Mouse (Mus musculus) myocyte (in vitro differentiated cells): ENCODE results near the gene Eif5b.

Experiments used
- E2F4 ChIP-seq: IDR thresholded peaks from one replicate; pipeline ENCODE4 v1.6.1; 2011; ENCODE audit warnings: mild to moderate bottlenecking, control low read depth, moderate library complexity; ENCODE audit not compliant: insufficient read depth
- MAX ChIP-seq: IDR thresholded peaks from one replicate; pipeline ENCODE4 v1.6.1; 2011; ENCODE audit warnings: low read depth, mild to moderate bottlenecking, control low read depth
- MYOD1 ChIP-seq, 3 experiments: IDR thresholded peaks; one replicate each; pipeline ENCODE4 v1.6.1; 2011; ENCODE audit warnings: control low read depth in 2 of 3, low read depth in 2 of 3, mild to moderate bottlenecking in 2 of 3, moderate library complexity in 1 of 3; ENCODE audit not compliant: insufficient read length in 2 of 3, control insufficient read depth in 1 of 3
- MYOG ChIP-seq, 3 experiments: IDR thresholded peaks; one replicate each; pipeline ENCODE4 v1.6.1; 2011; ENCODE audit warnings: control low read depth in 2 of 3, low read depth in 2 of 3, mild to moderate bottlenecking in 2 of 3; ENCODE audit not compliant: insufficient read length in 2 of 3, control insufficient read depth in 1 of 3, insufficient read depth in 1 of 3
- POLR2A ChIP-seq: IDR thresholded peaks from one replicate; pipeline ENCODE4 v1.6.1; 2011; ENCODE audit warnings: low read depth, mild to moderate bottlenecking, control low read depth, moderate library complexity; ENCODE audit not compliant: insufficient read length
- POLR2AphosphoS2 ChIP-seq: IDR thresholded peaks from one replicate; pipeline ENCODE4 v1.6.1; 2011; ENCODE audit warnings: low read depth, control low read depth; ENCODE audit not compliant: insufficient read length
- REST ChIP-seq: IDR thresholded peaks from one replicate; pipeline ENCODE4 v1.6.1; 2011; ENCODE audit warnings: mild to moderate bottlenecking, control low read depth, moderate library complexity; ENCODE audit not compliant: insufficient read depth, insufficient read length
- SRF ChIP-seq: IDR thresholded peaks from one replicate; pipeline ENCODE4 v1.6.1; 2011; ENCODE audit warnings: low read depth; ENCODE audit not compliant: control insufficient read depth, insufficient read length
- TCF12 ChIP-seq: IDR thresholded peaks from one replicate; pipeline ENCODE4 v1.6.1; 2011; ENCODE audit warnings: mild to moderate bottlenecking, control low read depth; ENCODE audit not compliant: poor library complexity, insufficient read depth, severe bottlenecking
- TCF3 ChIP-seq: IDR thresholded peaks from one replicate; pipeline ENCODE4 v1.6.1; 2011; ENCODE audit warnings: low read depth, control low read depth; ENCODE audit not compliant: insufficient read length
- USF1 ChIP-seq: IDR thresholded peaks from one replicate; pipeline ENCODE4 v1.6.1; 2011; ENCODE audit warnings: low read depth, mild to moderate bottlenecking, control low read depth, moderate library complexity

DNA sequence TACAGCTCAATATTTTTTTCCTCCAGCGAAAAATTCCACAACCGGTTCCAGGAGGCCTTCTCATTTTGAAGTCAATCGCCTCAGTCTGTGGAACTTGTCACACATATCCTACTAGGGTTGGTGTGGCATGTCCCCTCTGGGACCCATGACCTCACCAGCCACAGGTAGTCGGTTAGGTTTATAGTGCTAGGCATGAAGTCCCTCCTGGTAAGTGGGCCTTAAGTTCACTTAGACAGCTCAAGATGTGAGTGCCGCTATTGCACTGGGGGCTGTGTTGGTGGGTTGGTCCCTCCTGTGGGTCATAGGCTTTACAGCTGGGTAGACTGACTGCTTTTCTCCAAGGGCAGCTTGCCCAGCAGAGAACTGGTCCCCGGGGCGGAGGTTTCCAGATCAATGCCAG, 20.5 kb upstream of the Eif5b start:
- no peak for TF ChIP-seq POLR2A
- TF ChIP-seq E2F4, result no peak
- no peak for TF ChIP-seq USF1
- TF ChIP-seq POLR2AphosphoS2, result no peak
- no peak for TF ChIP-seq TCF12
- TF ChIP-seq MYOG (IDR thresholded peaks at IDR 0.05; ENCODE audit: control insufficient read depth in 1 of 3, insufficient read depth in 1 of 3, insufficient read length in 2 of 3, low read depth in 2 of 3), result no peak
- no peak for TF ChIP-seq MYOD1 (IDR thresholded peaks at IDR 0.05; ENCODE audit: control insufficient read depth in 1 of 3, insufficient read length in 2 of 3, low read depth in 2 of 3)
- TF ChIP-seq MAX, result no peak
- no peak for TF ChIP-seq REST
- no peak for TF ChIP-seq TCF3
- no peak for TF ChIP-seq SRF
